Mouse (Mus musculus) gastrocnemius, postnatal 36 days (tissue): ENCODE measurements around the gene Olfr1344. TPM values are rescaled to one million over a fixed set of nuclear protein-coding genes. Genes with fewer than 3 reads are reported as not detected.
"Not testable (repeated sequence)": the region's sequence is repeated elsewhere in the genome, so short reads cannot be mapped to it uniquely, and the experiment has no call there.

ENCODE experiments used
- DNase-seq, 2 experiments: peaks; one replicate each; pipeline ENCODE4 v3.0.0; 2022
- intact Hi-C: fragments of 180-260 bp; cut with DNase I; formaldehyde crosslinking; loops from one replicate; pipeline ENCODE4 v1.15.1; 2025
- long read RNA-seq, 2 experiments: library from polyadenylated mRNA; stranded (forward); transcript quantifications; one replicate each; pipeline ENCODE4 v2.0.0; 2021
- total RNA-seq, 2 experiments: library from RNA; stranded (reverse); gene quantifications; 2 replicates each; pipeline ENCODE4 v1.2.3; 2021

Olfr1344 gene
- total RNA-seq, result not detected
- long read RNA-seq, experiment 1, result 0 reads
- long read RNA-seq, experiment 2, result 0 reads

DNA sequence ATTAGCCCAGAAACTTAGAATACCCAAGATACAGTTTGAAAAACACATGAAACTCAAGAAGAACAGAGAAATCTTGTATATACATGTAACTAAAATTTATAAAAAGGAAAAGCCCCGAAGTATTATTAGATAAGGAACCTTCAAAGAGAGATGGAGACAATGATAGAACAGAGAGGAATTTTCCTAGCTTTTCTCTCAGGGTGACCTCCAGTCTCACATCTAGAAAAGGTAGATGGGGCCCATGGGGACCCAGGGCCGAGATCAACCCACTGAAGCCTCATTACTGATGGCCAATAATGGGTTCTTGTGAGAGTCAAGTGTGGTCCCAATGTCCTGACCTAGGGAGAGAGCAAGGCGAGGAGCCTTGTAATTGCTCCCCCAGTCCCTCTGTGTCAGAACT, at the start of gene Olfr1344:
Gene Olfr1344 (plus strand): TSS at position 301 of the 400 bp plus-strand sequence.
- no peak for DNase-seq
- intact Hi-C loops, result loop anchor here (10.0 kb wide), 2 partner anchors 286 to 496 kb away; no protein-coding TSS in a partner anchor

DNA sequence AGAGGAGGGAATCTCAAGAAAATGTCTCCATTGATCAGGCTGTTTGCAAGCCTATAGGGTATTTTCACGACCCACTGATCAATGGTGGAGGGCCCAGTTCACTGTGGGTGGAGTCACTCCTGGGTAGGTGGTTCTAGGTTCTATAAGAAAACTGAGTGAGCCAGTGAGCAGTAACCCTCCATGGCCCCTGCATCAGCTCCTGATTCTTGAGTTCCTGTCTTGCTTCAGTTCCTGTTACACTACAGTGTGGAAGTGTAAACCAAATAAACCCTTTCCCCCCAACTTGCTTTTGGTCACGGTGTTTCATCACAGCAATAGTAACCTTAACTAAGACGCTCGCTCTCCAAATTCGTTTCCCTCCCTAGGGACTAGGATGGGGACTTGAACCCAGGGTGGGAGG, 49.5 kb upstream of the Olfr1344 start:
- DNase-seq, result no peak
- intact Hi-C loops, result no loop called here

DNA sequence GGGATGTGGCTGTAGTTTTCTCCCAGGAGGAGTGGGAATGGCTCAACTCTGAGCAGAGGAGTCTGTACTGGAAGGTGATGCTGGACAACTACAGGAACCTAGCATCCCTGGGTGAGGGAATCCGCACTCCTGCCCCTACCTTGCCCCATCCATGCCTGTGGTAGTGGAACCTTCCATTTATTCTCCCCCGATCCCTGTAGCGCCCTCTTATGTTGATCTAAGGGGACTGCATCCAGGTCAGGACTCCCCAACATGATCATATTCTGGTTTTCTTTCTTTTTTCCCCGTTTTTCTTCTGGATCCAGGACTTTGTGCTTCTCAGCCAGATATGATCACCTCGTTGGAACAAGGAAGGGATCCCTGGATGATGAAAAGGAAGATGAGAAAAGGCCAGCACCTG, 49.0 kb upstream of the Olfr1344 start:
- no peak for DNase-seq
- intact Hi-C loops, result no loop called here

GRCm38 (mm10) chr7:6397996-6398975, 40.2 kb upstream of the Olfr1344 start, which contains the start of gene Smim17:
TSS of gene Smim17 (plus strand) at chr7:6398715.
- intact Hi-C loops, result no loop called here
- peak in 1 of 2 experiments; percentile 18 for DNase-seq

GRCm38 (mm10) chr7:6410043-6410442, 28.4 kb upstream of the Olfr1344 start, which contains the start of gene Gm20715:
TSS of gene Gm20715 (plus strand) at chr7:6410277.
- DNase-seq, result peak; percentile 89
- intact Hi-C loops, result no loop called here

- DNase-seq, result no peak
- intact Hi-C loops, result no loop called here
Measured at GRCm38 (mm10) chr7:6414626-6415441, 23.7 kb upstream of the Olfr1344 start.

GRCm38 (mm10) chr7:6415442-6415787, 23.1 kb upstream of the Olfr1344 start:
- no peak for DNase-seq
- intact Hi-C loops, result no loop called here

DNA sequence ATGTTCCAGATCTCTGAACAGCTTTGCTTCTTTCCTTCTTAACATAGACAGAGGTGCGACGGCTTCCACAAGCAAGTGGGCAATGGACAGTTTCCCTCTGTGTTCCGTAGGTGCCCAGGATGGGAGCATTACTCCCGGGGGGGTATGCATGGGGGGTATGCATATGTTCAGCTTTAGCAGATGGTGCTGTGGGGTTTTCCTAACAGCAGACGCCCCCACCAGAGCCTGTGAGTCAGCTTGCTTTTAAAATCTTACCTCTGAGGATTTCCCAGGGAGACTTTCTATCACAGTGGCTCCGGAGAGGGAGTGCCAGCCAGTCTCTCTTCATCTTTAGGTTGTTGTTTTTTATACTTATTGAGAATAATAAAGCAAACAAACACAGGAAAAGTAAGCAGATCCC, 18.6 kb upstream of the Olfr1344 start:
- DNase-seq, result no peak
- intact Hi-C loops, result no loop called here

DNA sequence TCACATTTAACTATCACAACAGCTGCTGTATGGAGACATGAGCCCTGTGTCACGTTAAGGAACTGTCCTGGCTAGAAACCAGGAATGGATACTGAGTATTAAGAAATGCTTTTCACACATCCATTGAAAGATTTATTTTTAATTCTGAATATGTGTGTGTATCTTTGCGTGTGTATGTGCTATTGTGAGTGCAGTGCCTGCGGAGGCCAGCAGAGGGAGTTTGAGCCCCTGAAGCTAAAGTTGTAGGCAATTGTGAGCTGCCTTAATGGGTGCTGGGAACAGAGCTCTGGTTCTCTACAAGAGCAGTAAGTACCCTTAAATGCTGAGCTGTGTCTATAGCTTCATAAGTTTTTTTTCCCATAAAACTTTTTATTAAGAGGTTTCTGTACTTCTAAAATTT, 9.1 kb upstream of the Olfr1344 start:
- no peak for DNase-seq
- intact Hi-C loops, result no loop called here

GRCm38 (mm10) chr7:6430342-6430741, 8.1 kb upstream of the Olfr1344 start:
- no peak for DNase-seq
- intact Hi-C loops, result loop anchor here (1.0 to 10.0 kb wide), 3 partner anchors 71 to 504 kb away; no protein-coding TSS in a partner anchor

DNA sequence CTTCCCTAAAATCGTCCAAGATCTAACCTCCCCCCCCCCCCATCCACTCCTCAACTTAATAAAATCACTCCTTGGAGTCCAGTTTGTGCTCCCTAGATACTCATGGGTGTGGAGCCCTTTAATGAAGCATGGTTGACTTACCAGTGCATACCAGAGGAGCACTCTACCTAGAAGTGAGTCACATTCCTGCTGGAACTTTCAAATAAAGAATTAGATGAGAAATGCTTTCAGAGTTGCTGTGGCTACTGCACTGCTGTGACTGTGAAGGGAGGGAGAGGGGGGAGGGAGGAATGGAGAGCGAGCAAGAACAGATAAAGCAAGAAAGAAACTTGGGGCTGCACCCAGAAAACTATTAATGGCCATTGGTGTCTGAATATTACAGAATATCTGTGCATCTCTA, 2.7 kb downstream of the Olfr1344 start:
- intact Hi-C loops, result no loop called here

GRCm38 (mm10) chr7:6447771-6448170, 9.3 kb downstream of the Olfr1344 start:
- no peak for DNase-seq
- intact Hi-C loops, result no loop called here

More for the DNA sequence above, 2.7 kb downstream of the Olfr1344 start:
- DNase-seq, result no peak

DNA sequence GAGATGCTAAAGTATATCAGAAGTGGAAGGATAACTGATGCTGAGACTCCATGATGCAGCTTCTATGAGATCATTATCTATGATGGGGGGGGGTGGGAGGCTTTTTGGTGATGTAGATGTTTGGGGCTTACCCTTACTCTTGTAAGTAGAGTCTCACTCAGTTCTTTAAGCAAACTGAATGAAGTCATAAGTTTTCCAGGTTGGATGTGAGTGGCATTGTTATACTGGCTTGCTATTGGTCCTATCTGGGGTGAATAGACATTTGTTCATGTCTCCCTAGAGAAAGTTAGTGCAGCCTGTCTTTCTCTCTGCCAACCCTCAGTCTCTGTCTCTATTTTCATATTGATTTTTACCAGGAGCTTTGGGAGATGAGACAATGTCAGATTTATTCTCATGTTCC, 17.4 kb downstream of the Olfr1344 start, which contains the start of gene Olfr1336:
Gene Olfr1336 (plus strand): TSS at position 301 of the 400 bp plus-strand sequence.
- intact Hi-C loops, result no loop called here
- no peak for DNase-seq

DNA sequence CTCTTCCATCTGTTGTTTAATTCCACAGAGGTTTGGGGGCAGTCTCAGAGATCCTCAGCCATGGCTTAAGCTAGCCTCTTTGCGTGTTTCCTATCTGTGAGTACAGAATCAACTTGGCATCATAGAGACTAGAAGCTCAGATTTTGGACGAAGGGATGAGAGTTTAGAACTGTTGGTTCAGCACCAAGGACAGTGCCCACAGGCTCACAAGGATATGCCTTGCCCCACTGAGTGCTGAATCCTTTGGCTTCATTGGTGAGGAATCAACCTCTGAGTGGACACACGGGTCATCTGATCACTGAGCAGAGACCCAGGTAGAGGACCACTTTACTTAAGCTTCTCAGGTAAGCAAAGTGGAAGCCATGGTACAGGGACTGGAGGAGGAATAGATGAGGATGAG, 17.9 kb downstream of the Olfr1344 start:
- intact Hi-C loops, result no loop called here
- no peak for DNase-seq

DNA sequence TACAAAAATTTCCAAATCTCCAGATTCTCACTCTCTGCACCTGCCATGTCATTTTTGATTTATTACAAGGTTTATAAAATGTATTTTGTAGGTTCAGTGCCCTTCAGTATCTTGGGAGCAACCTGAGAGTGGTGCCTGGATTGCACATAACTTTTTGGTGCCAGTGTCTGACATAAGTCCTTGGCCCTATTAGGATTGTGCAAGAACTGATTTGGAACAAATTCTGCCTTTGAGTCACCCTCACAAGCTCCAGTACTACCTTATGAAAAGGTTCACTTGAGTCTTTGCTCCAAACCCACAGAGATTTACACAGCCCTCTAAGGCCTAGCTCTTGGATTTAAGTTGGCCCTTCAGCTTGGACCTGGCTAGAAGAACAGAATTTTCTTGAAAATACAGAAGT, 28.5 kb downstream of the Olfr1344 start, which contains the start of gene Olfr1346:
Gene Olfr1346 (plus strand): TSS at position 151 of the 400 bp plus-strand sequence.
- no peak for DNase-seq
- intact Hi-C loops, result no loop called here

- DNase-seq, intact Hi-C loops: not testable (repeated sequence)
Measured at GRCm38 (mm10) chr7:6477633-6478032, 39.1 kb downstream of the Olfr1344 start.

DNA sequence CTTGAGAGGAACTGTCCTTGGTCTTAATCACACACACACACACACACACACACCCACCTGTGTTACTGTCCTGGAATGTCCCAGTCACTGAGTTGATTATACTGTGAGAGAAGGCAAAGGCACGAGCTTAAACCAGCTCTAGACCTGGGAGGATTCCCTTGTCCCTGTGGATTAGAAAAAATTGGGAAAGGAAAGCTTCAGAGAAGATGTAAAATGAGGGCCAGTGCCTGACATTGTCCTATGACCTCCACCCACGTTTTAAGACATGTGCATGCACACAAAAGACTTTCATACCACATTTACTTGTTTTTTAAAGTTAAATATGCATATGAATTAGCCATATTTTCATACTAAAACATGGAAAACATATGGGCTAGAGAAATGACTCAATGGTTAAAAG, 48.4 kb downstream of the Olfr1344 start, which contains the start of gene Olfr5:
Gene Olfr5 (minus strand): TSS at position 101 of the 400 bp plus-strand sequence.
- DNase-seq, result no peak
- intact Hi-C loops, result no loop called here
